Mouse (Mus musculus): ENCODE data around the gene Capns1. TPM values are rescaled to one million over a fixed set of nuclear protein-coding genes. Genes with fewer than 3 reads are reported as not detected.
"Not testable (repeated sequence)": the region's sequence is repeated elsewhere in the genome, so short reads cannot be mapped to it uniquely, and the experiment has no call there.

Capns1 gene
- polyA plus RNA-seq, 1 experiment: 359 TPM

- H3K9ac ChIP-seq (ENCODE audit: low read depth, poor library complexity, severe bottlenecking): no peak overlapping the region
- H3K4me3 ChIP-seq (ENCODE audit: low read depth, low read length): no peak overlapping the region
- H3K27me3 ChIP-seq (ENCODE audit: control insufficient read depth, insufficient read depth, low read length, poor library complexity, severe bottlenecking): no peaks in the 10 kb centered on the region
- H3K4me1 ChIP-seq (ENCODE audit: control insufficient read depth, insufficient read depth, low read length): no peaks in the 10 kb centered on the region
- no peak for TF ChIP-seq POLR2A (IDR thresholded peaks at IDR 0.05; ENCODE audit: insufficient read depth, low read length)
- no peak for TF ChIP-seq EP300 (IDR thresholded peaks at IDR 0.05; ENCODE audit: insufficient read depth, low read depth, low read length)
- peaks cover 28% of the 10 kb centered on the region for H3K9me3 ChIP-seq (replicated peaks; ENCODE audit: control insufficient read depth, insufficient read depth, low read length, poor library complexity, severe bottlenecking)
- no peak overlapping the region for H3K27ac ChIP-seq (ENCODE audit: insufficient read depth, low read length)
- H3K36me3 ChIP-seq (ENCODE audit: control insufficient read depth, insufficient read depth, low read length, poor library complexity, severe bottlenecking): no peaks in the 10 kb centered on the region
These were observed 12.4 kb upstream of the Capns1 start for GRCm38 (mm10) chr7:30211025-30211424.

DNA sequence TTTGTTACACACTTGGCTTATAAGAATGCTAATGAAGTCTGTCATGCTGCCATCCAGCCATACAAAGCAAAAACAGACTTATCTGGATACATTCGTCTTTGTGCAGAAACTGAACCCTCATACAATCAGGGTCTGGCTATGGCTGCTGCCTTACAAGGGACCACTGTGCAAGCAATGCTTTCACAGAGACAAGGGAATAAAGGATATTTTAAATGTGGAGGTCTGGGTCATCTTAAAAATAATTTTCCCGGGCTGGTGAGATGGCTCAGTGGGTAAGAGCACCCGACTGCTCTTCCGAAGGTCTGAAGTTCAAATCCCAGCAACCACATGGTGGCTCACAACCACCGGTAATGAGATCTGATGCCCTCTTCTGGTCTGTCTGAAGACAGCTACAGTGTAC is 7.8 kb upstream of the Capns1 start:
- not testable (repeated sequence) for H3K36me3 ChIP-seq (ENCODE audit: control insufficient read depth, insufficient read depth, low read length, poor library complexity, severe bottlenecking); H3K27me3 ChIP-seq (ENCODE audit: control insufficient read depth, insufficient read depth, low read length, poor library complexity, severe bottlenecking); H3K9me3 ChIP-seq (replicated peaks; ENCODE audit: control insufficient read depth, insufficient read depth, low read length, poor library complexity, severe bottlenecking); H3K9ac ChIP-seq (ENCODE audit: low read depth, poor library complexity, severe bottlenecking); H3K4me3 ChIP-seq (ENCODE audit: low read depth, low read length); H3K4me1 ChIP-seq (ENCODE audit: control insufficient read depth, insufficient read depth, low read length); H3K27ac ChIP-seq (ENCODE audit: insufficient read depth, low read length)

DNA sequence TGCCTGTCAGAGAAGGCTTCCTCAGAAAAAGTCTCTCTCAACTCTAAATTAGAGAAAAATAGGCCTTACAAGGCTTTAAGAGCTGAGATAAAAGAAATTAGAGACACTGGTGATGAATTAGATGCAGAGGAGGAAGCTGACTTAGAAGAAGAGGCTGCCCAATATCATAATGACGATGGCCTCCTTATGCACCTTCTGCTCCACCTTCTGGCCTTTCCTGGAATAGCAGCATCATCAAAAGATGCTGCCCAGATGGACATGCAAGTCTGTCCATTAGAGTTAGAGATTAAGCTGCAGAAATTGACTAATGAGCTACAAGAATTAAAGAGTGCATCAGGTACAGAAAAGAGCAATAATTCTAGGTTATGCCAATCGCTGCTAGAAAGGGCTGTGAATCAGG is 6.8 kb upstream of the Capns1 start:
- Histone ChIP-seq H3K9me3 (replicated peaks; ENCODE audit: control insufficient read depth, insufficient read depth, low read length, poor library complexity, severe bottlenecking) (no peaks in the 10 kb centered on the region), H3K36me3 (ENCODE audit: control insufficient read depth, insufficient read depth, low read length, poor library complexity, severe bottlenecking) (no peaks in the 10 kb centered on the region), H3K27me3 (ENCODE audit: control insufficient read depth, insufficient read depth, low read length, poor library complexity, severe bottlenecking) (no peaks in the 10 kb centered on the region), H3K27ac (ENCODE audit: insufficient read depth, low read length) (no peak overlapping the region), H3K4me1 (ENCODE audit: control insufficient read depth, insufficient read depth, low read length) (peaks cover 7% of the 10 kb centered on the region), H3K4me3 (ENCODE audit: low read depth, low read length) (no peak overlapping the region), H3K9ac (ENCODE audit: low read depth, poor library complexity, severe bottlenecking) (no peak overlapping the region)
- TF ChIP-seq CTCF (IDR thresholded peaks at IDR 0.05; ENCODE audit: low read depth, low read length) (peak; percentile 44), POLR2A (IDR thresholded peaks at IDR 0.05; ENCODE audit: insufficient read depth, low read length) (no peak)

DNA sequence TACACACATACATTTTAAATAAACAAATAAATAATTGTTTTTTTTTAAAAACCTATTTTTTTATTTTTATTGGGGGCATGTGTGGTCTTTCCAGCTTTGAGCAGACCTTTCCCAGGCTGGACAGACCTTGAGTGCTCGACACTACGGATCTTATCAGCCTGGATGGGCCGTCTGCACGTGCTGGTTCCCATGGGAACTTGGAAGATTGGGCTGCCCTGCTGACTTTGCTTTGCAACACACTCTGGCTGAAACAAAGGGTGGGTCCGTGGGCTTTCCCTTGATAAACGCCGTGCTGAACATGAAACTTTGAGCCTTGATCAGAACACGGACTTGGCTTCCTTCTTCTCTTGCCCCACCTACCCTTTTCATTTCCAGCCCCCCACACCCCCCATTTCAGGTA is 5.8 kb upstream of the Capns1 start:
- Histone ChIP-seq H3K36me3 (ENCODE audit: control insufficient read depth, insufficient read depth, low read length, poor library complexity, severe bottlenecking) (no peaks in the 10 kb centered on the region), H3K9ac (ENCODE audit: low read depth, poor library complexity, severe bottlenecking) (peak overlapping the region; percentile 0; the same call in 1 of the 2 replicates), H3K27ac (ENCODE audit: insufficient read depth, low read length) (no peak overlapping the region), H3K4me3 (ENCODE audit: low read depth, low read length) (no peak overlapping the region), H3K4me1 (ENCODE audit: control insufficient read depth, insufficient read depth, low read length) (peaks cover 7% of the 10 kb centered on the region), H3K9me3 (replicated peaks; ENCODE audit: control insufficient read depth, insufficient read depth, low read length, poor library complexity, severe bottlenecking) (no peaks in the 10 kb centered on the region), H3K27me3 (ENCODE audit: control insufficient read depth, insufficient read depth, low read length, poor library complexity, severe bottlenecking) (no peaks in the 10 kb centered on the region)
- TF ChIP-seq EP300 (IDR thresholded peaks at IDR 0.05; ENCODE audit: insufficient read depth, low read depth, low read length) (no peak), POLR2A (IDR thresholded peaks at IDR 0.05; ENCODE audit: insufficient read depth, low read length) (no peak), CTCF (IDR thresholded peaks at IDR 0.05; ENCODE audit: low read depth, low read length) (no peak)

DNA sequence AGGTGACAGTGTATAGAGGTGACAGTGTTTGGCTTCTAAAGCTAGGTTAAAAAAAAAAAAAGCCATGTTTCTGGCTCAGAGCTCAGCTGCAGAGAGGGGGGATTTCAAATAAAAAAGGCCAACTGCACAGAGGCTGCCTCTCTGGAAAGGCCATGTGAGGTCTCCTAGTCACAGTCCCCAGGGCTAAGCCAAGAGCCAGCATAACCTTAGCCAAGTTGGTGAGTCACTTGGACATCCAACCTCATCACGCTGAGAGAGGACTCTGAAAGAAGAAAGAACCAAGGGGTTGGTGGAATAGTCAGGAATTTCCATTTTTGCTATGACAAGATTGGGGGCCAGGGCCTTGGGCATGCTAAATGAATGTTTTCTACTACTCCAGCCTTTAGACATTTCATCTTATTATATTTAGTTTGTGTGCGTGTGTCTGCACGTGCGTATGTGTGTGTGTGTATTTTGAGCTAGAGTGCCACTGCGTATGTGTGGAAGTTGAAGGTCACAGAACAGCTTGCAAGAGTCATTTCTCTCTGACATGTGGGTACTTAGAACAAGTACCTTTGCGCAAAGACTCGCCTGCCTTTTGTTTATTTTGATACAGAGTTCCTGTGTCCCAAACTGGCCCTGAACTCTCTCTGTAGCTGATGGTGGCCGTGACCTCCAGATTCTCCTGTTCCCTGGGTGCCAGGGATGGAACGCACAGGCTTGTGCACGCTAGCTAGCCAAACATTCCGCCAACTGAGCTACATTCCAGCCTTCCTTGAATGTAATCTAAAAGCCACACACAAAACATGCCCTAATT is 4.5 kb upstream of the Capns1 start:
- no peak overlapping the region for H3K9ac ChIP-seq (ENCODE audit: low read depth, poor library complexity, severe bottlenecking)
- no peaks in the 10 kb centered on the region for H3K27me3 ChIP-seq (ENCODE audit: control insufficient read depth, insufficient read depth, low read length, poor library complexity, severe bottlenecking)
- H3K9me3 ChIP-seq (replicated peaks; ENCODE audit: control insufficient read depth, insufficient read depth, low read length, poor library complexity, severe bottlenecking): no peaks in the 10 kb centered on the region
- H3K27ac ChIP-seq (ENCODE audit: insufficient read depth, low read length): no peak overlapping the region
- H3K4me1 ChIP-seq (ENCODE audit: control insufficient read depth, insufficient read depth, low read length): peaks cover 7% of the 10 kb centered on the region
- H3K36me3 ChIP-seq (ENCODE audit: control insufficient read depth, insufficient read depth, low read length, poor library complexity, severe bottlenecking): no peaks in the 10 kb centered on the region
- H3K4me3 ChIP-seq (ENCODE audit: low read depth, low read length): no peak overlapping the region
- TF ChIP-seq CTCF (IDR thresholded peaks at IDR 0.05; ENCODE audit: low read depth, low read length): no peak
- no peak for TF ChIP-seq EP300 (IDR thresholded peaks at IDR 0.05; ENCODE audit: insufficient read depth, low read depth, low read length)
- TF ChIP-seq POLR2A (IDR thresholded peaks at IDR 0.05; ENCODE audit: insufficient read depth, low read length): no peak

DNA sequence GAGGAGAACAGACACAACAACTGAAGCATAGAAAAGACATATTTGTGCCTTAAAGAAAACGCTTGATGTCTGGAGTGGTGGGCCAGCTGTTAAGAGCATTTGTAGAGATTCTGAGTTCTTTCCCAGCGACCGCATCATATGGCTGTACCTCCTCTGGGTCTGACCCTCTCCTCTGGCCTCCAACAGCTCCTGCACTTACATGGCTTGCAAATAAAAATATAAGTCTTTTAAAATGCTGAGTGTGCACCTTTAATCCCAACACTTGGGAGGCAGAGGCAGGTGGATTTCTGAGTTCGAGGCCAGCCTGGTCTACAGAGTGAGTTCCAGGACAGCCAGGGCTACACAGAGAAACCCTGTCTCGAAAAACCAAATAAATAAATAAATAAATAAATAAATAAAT is 2.0 kb upstream of the Capns1 start:
- not testable (repeated sequence) for H3K27me3 ChIP-seq (ENCODE audit: control insufficient read depth, insufficient read depth, low read length, poor library complexity, severe bottlenecking); H3K9me3 ChIP-seq (replicated peaks; ENCODE audit: control insufficient read depth, insufficient read depth, low read length, poor library complexity, severe bottlenecking); H3K4me3 ChIP-seq (ENCODE audit: low read depth, low read length); H3K4me1 ChIP-seq (ENCODE audit: control insufficient read depth, insufficient read depth, low read length); H3K36me3 ChIP-seq (ENCODE audit: control insufficient read depth, insufficient read depth, low read length, poor library complexity, severe bottlenecking)
- Histone ChIP-seq H3K27ac (ENCODE audit: insufficient read depth, low read length) (peak overlapping the region; percentile 88; the same call in 1 of the 2 replicates), H3K9ac (ENCODE audit: low read depth, poor library complexity, severe bottlenecking) (peak overlapping the region; percentile 4)
